Mouse (Mus musculus): ENCODE results near the gene Vezf1. TPM values are rescaled to one million over a fixed set of nuclear protein-coding genes. Genes with fewer than 3 reads are reported as not detected.

The Vezf1 gene
- total and polyA plus RNA-seq, 3 experiments = 7.4 to 11.4 (median 9.8) TPM

DNA sequence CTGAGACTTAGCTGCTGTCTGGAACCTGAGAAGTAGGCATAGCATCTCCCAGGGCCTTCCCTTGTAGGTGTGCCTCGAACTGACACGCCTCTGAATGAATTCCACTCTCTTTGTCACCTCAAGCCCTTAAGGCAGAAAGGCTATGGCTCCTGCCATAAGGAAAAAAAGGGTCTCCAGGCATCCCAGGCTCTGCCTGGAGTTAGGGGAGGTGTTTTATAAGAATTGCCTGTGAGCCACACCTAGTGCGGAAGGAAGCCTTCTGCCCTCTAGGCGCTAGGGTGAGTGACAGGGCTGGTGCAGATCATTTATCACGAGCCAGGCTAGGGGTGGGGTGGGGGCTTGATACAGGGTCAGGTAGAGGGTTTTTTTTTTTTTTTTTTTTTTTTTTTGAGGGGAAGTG, 54.9 kb downstream of the Vezf1 start:
- in situ Hi-C loops (cut with MboI; ENCODE audit: low pct_ligation_motif_present, low pct_unique_long_range_greater_than_20kb, low sequenced_read_pairs) = no loop called here
- dilution Hi-C loops (cut with MboI; ENCODE audit: extremely low pct_ligation_motif_present, extremely low pct_unique_long_range_greater_than_20kb, low sequenced_read_pairs) = no loop called here
- peaks cover 57% of the 10 kb centered on the region for H3K27me3 ChIP-seq (replicated peaks)
- H3K4me1 ChIP-seq (ENCODE audit: control insufficient read depth in 1 of 2, insufficient read depth in 2 of 2) = peaks cover 0 to 11% of the 10 kb centered on the region in 2 experiments; a peak in 2 of 4 replicates
- H3K79me2 ChIP-seq (replicated peaks; ENCODE audit: control insufficient read depth, extremely low read depth, insufficient read depth, poor library complexity, severe bottlenecking) = no peaks in the 10 kb centered on the region
- no peak overlapping the region for H3K4me3 ChIP-seq (replicated peaks in 1 of 3; ENCODE audit: low read depth in 2 of 3, low read length in 2 of 3, poor library complexity in 1 of 3)
- no peak overlapping the region for H3K27ac ChIP-seq (ENCODE audit: insufficient read depth, low read depth)
- no peak for TF ChIP-seq MYC (IDR thresholded peaks at IDR 0.05; ENCODE audit: low read depth, low read length)
- no peak for TF ChIP-seq RCOR1 (conservative IDR thresholded peaks at IDR 0.05; ENCODE audit: low read depth, low read length)
- no peak for TF ChIP-seq PAX5 (IDR thresholded peaks at IDR 0.05; ENCODE audit: low read length)
- no peak for TF ChIP-seq GABPA (IDR thresholded peaks at IDR 0.05; ENCODE audit: insufficient replicate concordance, low read depth, low read length)
- no peak for TF ChIP-seq ETS1 (conservative IDR thresholded peaks at IDR 0.05; ENCODE audit: low read depth, low read length)
- no peak for TF ChIP-seq ELF1 (IDR thresholded peaks at IDR 0.05; ENCODE audit: low read depth, low read length)
- TF ChIP-seq BHLHE40 (IDR thresholded peaks at IDR 0.05; ENCODE audit: low read depth, low read length) = no peak
- no peak for TF ChIP-seq CHD2 (IDR thresholded peaks at IDR 0.05; ENCODE audit: low read length)
- no peak for TF ChIP-seq POLR2AphosphoS2 (IDR thresholded peaks at IDR 0.05; ENCODE audit: low read depth, low read length)
- no peak for TF ChIP-seq NRF1 (IDR thresholded peaks at IDR 0.05; ENCODE audit: low read depth, low read length)
- no peak for TF ChIP-seq ZKSCAN1 (IDR thresholded peaks at IDR 0.05; ENCODE audit: borderline replicate concordance, low read depth, low read length)
- no peak for TF ChIP-seq E2F4 (IDR thresholded peaks at IDR 0.05; ENCODE audit: insufficient replicate concordance, low read depth, low read length)
- no peak for TF ChIP-seq NELFE (IDR thresholded peaks at IDR 0.05; ENCODE audit: low read depth, low read length)
- TF ChIP-seq KAT2A (IDR thresholded peaks at IDR 0.05; ENCODE audit: insufficient replicate concordance, low read length) = no peak
- no peak for TF ChIP-seq POLR2A (IDR thresholded peaks at IDR 0.05; ENCODE audit: low read depth, low read length)
- no peaks in the 10 kb centered on the region for H3K36me3 ChIP-seq (replicated peaks in 1 of 2; ENCODE audit: control insufficient read depth in 1 of 2, insufficient read depth in 1 of 2, low read length in 1 of 2)
- no peak overlapping the region for H3K9ac ChIP-seq (ENCODE audit: insufficient read depth, low read depth)
- H3K9me3 ChIP-seq (replicated peaks; ENCODE audit: low read length) = no peaks in the 10 kb centered on the region
- DNase-seq (ENCODE audit: extremely low read depth) = no peak
- H3K4me2 ChIP-seq (ENCODE audit: insufficient read depth, low read depth, poor library complexity, severe bottlenecking) = no peak overlapping the region

DNA sequence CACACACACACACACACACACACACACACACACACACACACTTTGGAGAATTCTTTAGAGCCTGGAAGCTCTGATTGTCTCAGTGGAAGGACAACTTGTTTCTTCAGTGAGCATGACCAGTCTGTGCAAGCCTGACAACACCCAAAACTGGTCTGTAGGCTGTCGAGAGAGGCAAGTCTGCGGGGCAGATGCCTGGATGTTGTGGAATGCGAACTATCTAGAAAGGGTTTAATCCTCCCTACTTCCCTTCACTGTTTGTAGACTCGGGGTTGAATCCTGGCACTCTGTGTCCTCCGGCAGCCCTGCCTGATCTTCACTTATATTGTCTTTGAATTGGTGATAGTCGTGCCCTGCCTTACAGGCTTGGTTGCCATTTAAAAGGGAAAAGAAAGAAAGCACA, 55.7 kb downstream of the Vezf1 start:
- Histone ChIP-seq H3K36me3 (replicated peaks in 1 of 2; ENCODE audit: control insufficient read depth in 1 of 2, insufficient read depth in 1 of 2, low read length in 1 of 2) (no peaks in the 10 kb centered on the region), H3K9ac (ENCODE audit: insufficient read depth, low read depth) (no peak overlapping the region), H3K27me3 (replicated peaks) (peaks cover 59% of the 10 kb centered on the region), H3K4me3 (replicated peaks in 1 of 3; ENCODE audit: low read depth in 2 of 3, low read length in 2 of 3, poor library complexity in 1 of 3) (no peak overlapping the region), H3K4me2 (ENCODE audit: insufficient read depth, low read depth, poor library complexity, severe bottlenecking) (no peak overlapping the region), H3K27ac (ENCODE audit: insufficient read depth, low read depth) (no peak overlapping the region), H3K79me2 (replicated peaks; ENCODE audit: control insufficient read depth, extremely low read depth, insufficient read depth, poor library complexity, severe bottlenecking) (no peaks in the 10 kb centered on the region), H3K9me3 (replicated peaks; ENCODE audit: low read length) (no peaks in the 10 kb centered on the region), H3K4me1 (ENCODE audit: control insufficient read depth in 1 of 2, insufficient read depth in 2 of 2) (peaks cover 3 to 11% of the 10 kb centered on the region in 2 experiments; a peak in 2 of 4 replicates)
- no peak for TF ChIP-seq TBP (conservative IDR thresholded peaks at IDR 0.05; ENCODE audit: low read depth, low read length)
- no peak for TF ChIP-seq E2F4 (IDR thresholded peaks at IDR 0.05; ENCODE audit: insufficient replicate concordance, low read depth, low read length)
- no peak for TF ChIP-seq GABPA (IDR thresholded peaks at IDR 0.05; ENCODE audit: insufficient replicate concordance, low read depth, low read length)
- TF ChIP-seq ELF1 (IDR thresholded peaks at IDR 0.05; ENCODE audit: low read depth, low read length) = no peak
- TF ChIP-seq JUN (IDR thresholded peaks at IDR 0.05; ENCODE audit: insufficient read depth, low read depth, low read length) = no peak
- no peak for TF ChIP-seq MAFK (IDR thresholded peaks at IDR 0.05; ENCODE audit: insufficient replicate concordance, low read length)
- TF ChIP-seq MAZ (IDR thresholded peaks at IDR 0.05; ENCODE audit: low read depth, low read length) = no peak
- TF ChIP-seq POLR2A (IDR thresholded peaks at IDR 0.05; ENCODE audit: low read depth, low read length) = no peak
- no peak for TF ChIP-seq IRF4 (IDR thresholded peaks at IDR 0.05; ENCODE audit: low read depth, low read length)
- dilution Hi-C loops (cut with MboI; ENCODE audit: extremely low pct_ligation_motif_present, extremely low pct_unique_long_range_greater_than_20kb, low sequenced_read_pairs) = no loop called here
- DNase-seq (ENCODE audit: extremely low read depth) = no peak
- in situ Hi-C loops (cut with MboI; ENCODE audit: low pct_ligation_motif_present, low pct_unique_long_range_greater_than_20kb, low sequenced_read_pairs) = no loop called here
